Mouse (Mus musculus): ENCODE data around the gene Uba2. TPM values are rescaled to one million over a fixed set of nuclear protein-coding genes. Genes with fewer than 3 reads are reported as not detected.
"Not testable (repeated sequence)": the region's sequence is repeated elsewhere in the genome, so short reads cannot be mapped to it uniquely, and the experiment has no call there.

Uba2 gene
- total and polyA plus RNA-seq, 2 experiments from 2014 or later = 118 to 123 TPM

GRCm38 (mm10) chr7:34131118-34131517 is 38.3 kb downstream of the Uba2 start:
- H3K27ac ChIP-seq = no peak overlapping the region
- no peaks in the 10 kb centered on the region for H3K4me1 ChIP-seq (ENCODE audit: insufficient read depth, low read length)
- no peaks in the 10 kb centered on the region for H3K27me3 ChIP-seq (ENCODE audit: insufficient read depth, low read length)
- H3K9me3 ChIP-seq (ENCODE audit: low read length) = no peaks in the 10 kb centered on the region
- H3K4me2 ChIP-seq (ENCODE audit: low read depth, low read length) = peak overlapping the region; percentile 60; the same call in 1 of the 2 replicates
- 70% methylated on average over 3 of the region's 3 CpGs for WGBS
- TF ChIP-seq CTCF (IDR thresholded peaks at IDR 0.05; ENCODE audit: low read depth) = no peak
- H3K36me3 ChIP-seq (ENCODE audit: insufficient read depth, low read length) = no peaks in the 10 kb centered on the region
- H3K9ac ChIP-seq (replicated peaks; ENCODE audit: low read length) = no peak overlapping the region; the same call in 1 of the 2 replicates
- DNase-seq (ENCODE audit: low spot score) (no peak), ATAC-seq (no peak)
- no peak overlapping the region for H3K4me3 ChIP-seq (ENCODE audit: low read length)

GRCm38 (mm10) chr7:34126291-34126690 is 43.1 kb downstream of the Uba2 start:
- Histone ChIP-seq H3K4me3 (ENCODE audit: low read length) (no peak overlapping the region), H3K27me3 (ENCODE audit: insufficient read depth, low read length) (no peaks in the 10 kb centered on the region), H3K4me1 (ENCODE audit: insufficient read depth, low read length) (no peaks in the 10 kb centered on the region), H3K36me3 (ENCODE audit: insufficient read depth, low read length) (no peaks in the 10 kb centered on the region), H3K9me3 (ENCODE audit: low read length) (no peaks in the 10 kb centered on the region), H3K27ac (no peak overlapping the region), H3K9ac (replicated peaks; ENCODE audit: low read length) (no peak overlapping the region), H3K4me2 (ENCODE audit: low read depth, low read length) (no peak overlapping the region)
- peak; percentile 13; the same call in 1 of the 2 replicates for TF ChIP-seq CTCF (IDR thresholded peaks at IDR 0.05; ENCODE audit: low read depth)
- ATAC-seq = no peak
- 85% methylated on average over 3 of the region's 3 CpGs for WGBS
- DNase-seq (ENCODE audit: low spot score) = no peak

- 89% methylated on average over 9 of the region's 9 CpGs for WGBS
- no peak overlapping the region for H3K9ac ChIP-seq (replicated peaks; ENCODE audit: low read length)
- H3K4me1 ChIP-seq (ENCODE audit: insufficient read depth, low read length) = no peaks in the 10 kb centered on the region
- no peaks in the 10 kb centered on the region for H3K36me3 ChIP-seq (ENCODE audit: insufficient read depth, low read length)
- DNase-seq (ENCODE audit: low spot score) (no peak), ATAC-seq (no peak)
- TF ChIP-seq CTCF (IDR thresholded peaks at IDR 0.05; ENCODE audit: low read depth) = no peak
- no peak overlapping the region for H3K4me2 ChIP-seq (ENCODE audit: low read depth, low read length)
- no peak overlapping the region for H3K4me3 ChIP-seq (ENCODE audit: low read length)
- H3K9me3 ChIP-seq (ENCODE audit: low read length) = no peaks in the 10 kb centered on the region
- no peaks in the 10 kb centered on the region for H3K27me3 ChIP-seq (ENCODE audit: insufficient read depth, low read length)
- no peak overlapping the region for H3K27ac ChIP-seq
Measured at GRCm38 (mm10) chr7:34125346-34125745, 44.1 kb downstream of the Uba2 start.

DNA sequence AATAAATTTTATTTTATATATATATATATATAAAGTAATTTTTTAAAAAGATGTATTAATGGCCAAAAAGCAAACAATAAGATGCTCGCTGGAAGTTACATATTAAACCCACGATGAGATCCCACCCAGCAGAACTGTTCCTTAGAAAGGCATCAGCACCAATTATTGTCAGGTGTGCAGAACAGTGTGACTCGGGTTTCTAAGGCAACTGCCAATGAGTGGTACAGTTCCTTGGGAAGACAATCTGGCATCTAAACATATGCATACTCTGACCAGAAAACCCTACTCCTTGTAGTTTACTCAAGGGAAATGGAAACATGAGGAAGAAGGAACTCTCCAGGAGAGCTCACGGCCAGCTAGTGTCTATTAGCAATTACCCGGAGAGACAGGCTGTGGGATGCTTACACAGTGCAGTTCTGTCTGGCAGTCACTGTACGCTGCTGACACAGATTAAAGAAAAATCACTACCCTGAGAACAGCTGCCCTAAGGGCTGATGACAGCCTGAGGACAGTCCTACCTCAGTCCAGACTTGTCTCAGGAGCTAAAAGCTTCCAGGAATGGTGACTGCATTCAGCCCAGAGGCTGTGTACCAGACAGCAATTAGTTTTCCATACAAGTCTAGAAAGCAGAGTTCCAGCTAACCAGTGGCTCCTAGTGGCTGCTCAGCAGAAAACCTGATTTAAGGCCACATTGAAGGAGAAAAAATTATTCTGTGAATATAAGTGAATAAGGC is 46.2 kb downstream of the Uba2 start:
- peak; percentile 75 for ATAC-seq
- H3K27me3 ChIP-seq (ENCODE audit: insufficient read depth, low read length) = no peaks in the 10 kb centered on the region
- DNase-seq (ENCODE audit: low spot score) = peak; percentile 65
- peak overlapping the region; percentile 8; the same call in 1 of the 2 replicates for H3K27ac ChIP-seq
- no peaks in the 10 kb centered on the region for H3K36me3 ChIP-seq (ENCODE audit: insufficient read depth, low read length)
- H3K4me3 ChIP-seq (ENCODE audit: low read length) = no peak overlapping the region
- no peak overlapping the region for H3K4me2 ChIP-seq (ENCODE audit: low read depth, low read length)
- H3K4me1 ChIP-seq (ENCODE audit: insufficient read depth, low read length) = no peaks in the 10 kb centered on the region
- no peaks in the 10 kb centered on the region for H3K9me3 ChIP-seq (ENCODE audit: low read length)
- peak; percentile 69 for TF ChIP-seq CTCF (IDR thresholded peaks at IDR 0.05; ENCODE audit: low read depth)
- H3K9ac ChIP-seq (replicated peaks; ENCODE audit: low read length) = no peak overlapping the region
- WGBS = 71% methylated on average over 6 of the region's 6 CpGs

- not testable (repeated sequence) for DNase-seq (ENCODE audit: low spot score); H3K4me2 ChIP-seq (ENCODE audit: low read depth, low read length); H3K27me3 ChIP-seq (ENCODE audit: insufficient read depth, low read length); H3K27ac ChIP-seq; H3K4me1 ChIP-seq (ENCODE audit: insufficient read depth, low read length); ATAC-seq; H3K36me3 ChIP-seq (ENCODE audit: insufficient read depth, low read length); H3K9ac ChIP-seq (replicated peaks; ENCODE audit: low read length); H3K9me3 ChIP-seq (ENCODE audit: low read length); H3K4me3 ChIP-seq (ENCODE audit: low read length)
- WGBS = 61% methylated on average over 1 of the region's 1 CpGs
Measured at GRCm38 (mm10) chr7:34120636-34121035, 48.8 kb downstream of the Uba2 start.

DNA sequence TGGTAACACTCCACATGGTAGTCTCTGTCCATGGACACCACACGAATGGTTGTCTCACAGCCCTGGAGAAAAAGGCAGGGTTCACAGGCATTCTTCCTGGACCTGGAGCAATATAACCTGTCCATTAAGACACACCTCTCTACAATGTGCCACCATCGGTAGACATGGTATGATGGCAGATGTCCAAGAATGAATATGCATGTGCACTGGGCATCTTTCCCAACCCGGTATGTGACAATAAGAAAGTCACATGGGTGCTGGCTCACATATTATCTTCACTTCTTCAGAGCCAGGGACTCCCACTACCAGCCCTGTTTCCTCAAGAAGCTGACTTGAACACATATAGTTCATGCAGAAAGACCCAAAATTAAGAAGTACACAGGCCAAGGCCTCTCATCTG is 52.8 kb downstream of the Uba2 start:
- H3K4me3 ChIP-seq (ENCODE audit: low read length) = no peak overlapping the region
- H3K27ac ChIP-seq = no peak overlapping the region
- no peak overlapping the region for H3K4me2 ChIP-seq (ENCODE audit: low read depth, low read length)
- TF ChIP-seq CTCF (IDR thresholded peaks at IDR 0.05; ENCODE audit: low read depth) = no peak
- 56% methylated on average over 3 of the region's 3 CpGs for WGBS
- peaks cover 3% of the 10 kb centered on the region; the same call in 1 of the 2 replicates for H3K36me3 ChIP-seq (ENCODE audit: insufficient read depth, low read length)
- H3K4me1 ChIP-seq (ENCODE audit: insufficient read depth, low read length) = no peaks in the 10 kb centered on the region
- peak; percentile 54 for DNase-seq (ENCODE audit: low spot score)
- no peak overlapping the region for H3K9ac ChIP-seq (replicated peaks; ENCODE audit: low read length)
- no peaks in the 10 kb centered on the region for H3K27me3 ChIP-seq (ENCODE audit: insufficient read depth, low read length)
- ATAC-seq = 0 out of 2 replicates have a peak, but pooled peaks have one; percentile 43
- no peaks in the 10 kb centered on the region for H3K9me3 ChIP-seq (ENCODE audit: low read length)

DNA sequence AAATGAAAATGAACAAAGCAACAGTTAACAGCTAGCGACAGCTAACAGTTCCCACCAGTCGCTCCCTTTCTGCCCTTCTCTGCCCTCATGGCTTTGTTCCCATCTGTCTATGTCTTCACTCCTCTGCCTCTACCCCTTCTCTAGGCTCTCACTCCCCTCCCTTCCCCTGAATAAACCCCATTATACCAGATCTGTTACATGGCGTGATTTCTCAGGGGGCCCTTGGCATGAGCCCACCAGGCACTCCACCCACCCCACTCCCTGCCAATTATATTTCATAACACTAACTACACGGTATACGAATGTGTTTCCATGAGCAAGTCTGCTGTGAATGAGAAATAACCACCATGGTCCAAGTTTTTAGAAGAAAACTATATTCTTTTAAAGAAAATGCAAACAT is 60.2 kb downstream of the Uba2 start:
- Histone ChIP-seq H3K4me1 (ENCODE audit: insufficient read depth, low read length) (no peaks in the 10 kb centered on the region), H3K9ac (replicated peaks; ENCODE audit: low read length) (no peak overlapping the region), H3K4me2 (ENCODE audit: low read depth, low read length) (no peak overlapping the region), H3K27me3 (ENCODE audit: insufficient read depth, low read length) (no peaks in the 10 kb centered on the region), H3K36me3 (ENCODE audit: insufficient read depth, low read length) (peaks cover 3% of the 10 kb centered on the region; the same call in 1 of the 2 replicates), H3K4me3 (ENCODE audit: low read length) (no peak overlapping the region), H3K27ac (no peak overlapping the region), H3K9me3 (ENCODE audit: low read length) (no peaks in the 10 kb centered on the region)
- no peak for ATAC-seq
- no peak for DNase-seq (ENCODE audit: low spot score)
- no peak for TF ChIP-seq CTCF (IDR thresholded peaks at IDR 0.05; ENCODE audit: low read depth)
- 45% methylated on average over 5 of the region's 5 CpGs for WGBS

Data from hindbrain, postnatal 0 days (tissue).